Mouse (Mus musculus): ENCODE results near the gene Disc1.

Disc1 gene

GRCm38 (mm10) chr8:125184881-125185280, 130.9 kb downstream of the Disc1 start:
- no peak for DNase-seq

DNA sequence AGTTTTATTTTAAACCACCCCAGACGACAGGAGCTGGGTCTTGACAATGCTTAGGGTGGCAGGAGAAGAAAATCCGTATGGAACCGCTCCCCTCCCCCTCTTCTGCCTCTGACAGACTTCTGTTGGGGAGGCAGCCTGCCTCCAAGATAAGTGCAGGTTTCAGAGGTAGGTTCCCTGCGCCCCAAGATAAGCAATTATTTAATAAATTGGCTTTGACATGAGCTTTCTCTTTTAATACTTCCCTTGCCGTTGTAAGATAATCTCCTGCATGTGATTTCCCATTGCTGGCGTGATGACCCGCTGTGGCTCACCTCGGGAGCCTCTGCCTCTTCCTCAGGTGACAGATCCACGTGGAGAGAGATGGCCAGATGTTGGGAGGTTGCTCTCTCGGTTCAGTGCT, 133.0 kb downstream of the Disc1 start:
- DNase-seq, result no peak

DNA sequence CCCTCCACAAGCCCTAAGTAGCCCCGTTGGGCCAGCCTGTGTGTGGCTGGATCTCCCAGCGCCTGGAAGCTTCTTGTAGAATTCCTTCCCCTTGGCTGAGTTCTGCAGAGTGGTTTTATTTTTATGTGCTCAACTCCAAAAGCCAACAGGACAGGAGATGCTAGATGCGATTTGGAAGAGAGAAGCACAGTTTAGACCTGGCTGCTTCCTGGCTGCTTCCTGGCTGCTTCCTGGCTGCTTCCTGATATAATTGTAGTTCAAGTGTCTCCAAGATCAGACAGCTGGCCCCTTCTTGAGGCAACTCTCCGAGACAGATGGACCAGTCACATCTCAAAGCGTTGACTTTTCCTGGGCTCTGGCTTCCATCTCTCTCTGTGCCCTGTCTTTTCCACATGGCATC, 139.7 kb downstream of the Disc1 start:
- peak; percentile 31 for DNase-seq

- no peak for DNase-seq
These were observed 141.1 kb downstream of the Disc1 start for GRCm38 (mm10) chr8:125195121-125195520.

DNA sequence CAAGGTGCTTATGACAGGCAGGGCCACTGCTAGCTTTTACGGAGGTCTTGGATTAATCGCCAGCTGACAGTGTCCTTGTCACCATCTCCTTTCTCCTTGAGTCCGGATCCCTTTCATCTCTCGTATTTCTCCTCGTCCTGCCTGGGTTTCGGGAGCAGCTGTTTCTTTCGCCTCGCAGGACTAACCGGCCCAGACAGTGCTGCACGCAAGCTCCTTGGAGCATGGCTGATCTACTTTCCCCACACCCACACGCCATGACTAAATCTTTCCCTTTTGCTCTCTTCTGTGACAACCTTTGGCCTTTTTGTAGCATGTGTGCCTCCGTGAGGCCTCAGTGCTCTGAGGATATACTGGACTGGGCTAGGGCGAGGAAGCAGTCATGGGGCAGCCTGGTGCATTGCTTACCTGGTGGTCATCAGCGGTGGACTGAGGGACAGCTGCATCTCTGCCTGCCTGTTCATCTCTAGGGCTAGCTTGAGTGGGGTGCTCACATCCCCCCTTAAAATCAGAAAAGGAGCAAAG, 142.6 kb downstream of the Disc1 start:
- no peak for DNase-seq

GRCm38 (mm10) chr8:125197341-125198002, 143.5 kb downstream of the Disc1 start:
- DNase-seq, result peak; percentile 31

DNA sequence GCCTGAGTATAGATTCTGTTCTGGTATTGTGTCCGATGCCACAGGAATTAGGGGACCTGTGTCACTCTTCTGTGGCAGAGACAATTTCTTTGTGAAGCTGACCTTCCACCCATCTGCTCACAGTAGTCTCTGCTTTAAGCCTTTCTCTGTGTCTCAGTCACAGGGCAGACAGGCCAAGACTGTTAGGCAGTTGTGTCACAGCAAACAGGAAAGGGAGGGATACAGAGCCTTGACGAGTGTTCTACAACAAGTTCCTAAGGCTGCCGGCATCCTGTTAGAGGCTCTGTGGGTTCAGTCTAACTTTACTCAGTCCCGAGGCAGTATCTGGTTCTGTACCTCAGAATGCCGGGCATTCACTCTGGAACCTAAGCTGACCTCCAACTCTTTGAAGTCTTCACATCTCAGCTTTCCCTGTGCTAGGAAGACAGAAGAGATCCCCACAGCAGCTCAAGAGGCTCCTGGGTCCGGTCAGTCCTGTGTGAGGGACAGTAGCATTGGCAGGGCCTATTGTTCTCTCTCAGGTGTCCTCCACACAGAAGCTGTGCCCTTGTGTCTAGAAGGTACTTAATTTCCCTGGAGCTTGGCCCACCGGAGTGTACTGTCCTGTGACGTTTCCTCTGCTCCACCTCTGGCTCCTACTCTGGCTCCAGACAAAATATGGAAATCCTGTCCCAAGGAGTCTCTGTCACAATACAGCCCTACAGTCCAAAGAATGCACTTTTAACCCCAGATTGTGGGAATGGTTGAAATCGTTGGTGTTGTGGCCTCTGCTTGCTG, 144.6 kb downstream of the Disc1 start:
- DNase-seq, result peak; percentile 33

GRCm38 (mm10) chr8:125199197-125199939, 145.4 kb downstream of the Disc1 start:
- DNase-seq, result peak; percentile 29

DNA sequence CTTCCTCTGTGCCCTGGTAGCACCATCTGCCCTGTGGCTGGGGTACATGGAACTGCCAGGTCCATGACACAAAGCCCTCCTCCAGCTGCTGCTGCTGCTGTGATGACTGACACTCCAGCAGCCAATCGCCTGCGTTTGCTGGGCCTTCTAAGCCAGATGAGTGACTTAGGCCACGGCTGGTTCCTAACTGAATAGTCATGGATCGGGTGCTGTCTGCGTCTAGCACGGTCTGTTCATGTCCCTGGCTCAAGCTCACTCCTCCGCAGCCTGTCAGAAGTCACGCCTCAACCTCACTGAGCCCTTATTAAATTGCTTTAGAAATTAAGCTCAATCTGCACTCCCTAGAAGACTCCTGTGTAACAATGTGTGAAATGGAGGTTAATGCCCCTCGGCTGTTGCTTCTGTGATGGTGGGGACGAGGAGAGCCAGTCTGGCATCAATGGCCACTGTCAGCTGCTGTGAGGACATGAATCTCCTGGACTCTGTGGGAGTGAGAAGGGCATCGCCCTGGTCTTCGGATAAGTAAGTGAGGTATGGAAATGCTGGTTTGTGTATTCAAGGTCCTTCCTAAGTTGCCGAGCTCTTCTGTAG, 146.4 kb downstream of the Disc1 start:
- DNase-seq, result no peak

DNA sequence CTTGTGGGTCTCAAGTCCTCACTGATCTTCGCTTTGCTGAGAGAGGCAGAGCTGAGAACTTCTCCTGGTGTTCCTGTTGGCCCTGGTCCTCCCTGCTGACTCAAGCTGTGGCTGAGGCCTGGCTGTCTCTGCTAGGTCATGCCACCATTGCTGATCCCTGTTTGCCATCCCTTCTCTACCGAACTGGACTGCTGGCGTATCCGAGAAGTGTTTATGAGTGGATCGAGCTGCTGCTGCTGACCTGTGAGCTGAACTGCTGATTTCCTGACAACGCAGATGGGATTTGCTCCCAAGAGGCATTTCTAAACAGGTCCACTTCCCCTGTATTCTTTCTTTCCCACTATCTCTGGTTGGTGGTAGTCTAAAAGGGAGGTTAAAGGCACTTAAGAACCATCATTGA, 147.7 kb downstream of the Disc1 start:
- no peak for DNase-seq

GRCm38 (mm10) chr8:125203016-125203415, 149.0 kb downstream of the Disc1 start:
- DNase-seq, result peak; percentile 38

DNA sequence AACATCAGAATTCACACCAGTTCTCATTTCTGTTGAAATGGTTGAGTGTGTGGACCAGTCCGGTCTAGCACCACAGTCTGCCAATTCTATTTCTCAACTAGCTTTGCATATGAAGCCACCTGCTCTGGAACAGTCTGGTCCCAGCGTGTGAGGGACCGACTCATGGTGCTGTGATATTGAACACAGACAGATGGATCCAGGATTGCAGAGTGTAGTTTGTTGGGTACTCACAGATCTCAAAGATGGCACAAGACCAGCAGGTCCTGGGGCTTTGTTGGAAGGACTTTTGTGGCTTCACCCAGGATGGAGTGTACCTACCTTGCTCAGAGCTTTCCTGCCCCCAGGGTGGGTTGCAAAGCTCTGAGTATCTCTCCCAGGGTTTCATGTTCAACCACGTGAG, 151.6 kb downstream of the Disc1 start:
- no peak for DNase-seq

- DNase-seq, result no peak
These were observed 152.4 kb downstream of the Disc1 start for GRCm38 (mm10) chr8:125206391-125206790.

- no peak for DNase-seq
These were observed 153.0 kb downstream of the Disc1 start for GRCm38 (mm10) chr8:125206962-125207361.

GRCm38 (mm10) chr8:125212619-125213167, 158.7 kb downstream of the Disc1 start:
- no peak for DNase-seq

DNA sequence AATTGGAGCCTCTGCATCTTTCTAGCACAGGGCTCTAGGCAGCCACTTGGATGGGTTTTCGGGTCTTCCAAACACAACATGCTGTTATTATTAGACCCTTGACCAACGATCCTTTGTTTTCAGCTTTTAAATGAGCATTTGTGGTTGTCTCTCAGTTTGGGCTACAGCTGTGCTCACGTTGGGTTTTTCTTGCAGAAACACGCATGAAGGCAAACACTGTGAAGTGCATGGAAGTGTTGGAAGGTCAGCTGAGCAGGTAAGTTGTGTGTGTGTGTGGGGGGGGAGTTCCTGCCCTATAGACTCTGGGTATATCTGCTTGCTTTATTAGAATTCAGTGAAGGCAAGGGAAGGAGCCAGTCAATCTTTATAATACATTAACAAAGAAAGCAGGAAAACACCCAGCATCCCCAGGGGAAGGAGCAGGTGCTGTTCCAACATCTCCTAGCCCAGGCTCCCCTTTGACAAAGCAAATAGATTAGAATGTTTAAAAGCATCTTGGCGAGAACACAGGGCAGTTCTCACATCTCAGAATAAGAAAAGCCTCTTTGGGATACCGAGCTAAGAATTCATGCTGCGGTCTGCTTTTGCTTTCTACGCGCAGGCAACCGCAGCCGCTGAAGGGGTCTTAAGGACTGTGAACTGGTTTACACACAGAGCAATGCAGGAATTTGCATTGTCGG, 164.0 kb downstream of the Disc1 start:
- no peak for DNase-seq

DNA sequence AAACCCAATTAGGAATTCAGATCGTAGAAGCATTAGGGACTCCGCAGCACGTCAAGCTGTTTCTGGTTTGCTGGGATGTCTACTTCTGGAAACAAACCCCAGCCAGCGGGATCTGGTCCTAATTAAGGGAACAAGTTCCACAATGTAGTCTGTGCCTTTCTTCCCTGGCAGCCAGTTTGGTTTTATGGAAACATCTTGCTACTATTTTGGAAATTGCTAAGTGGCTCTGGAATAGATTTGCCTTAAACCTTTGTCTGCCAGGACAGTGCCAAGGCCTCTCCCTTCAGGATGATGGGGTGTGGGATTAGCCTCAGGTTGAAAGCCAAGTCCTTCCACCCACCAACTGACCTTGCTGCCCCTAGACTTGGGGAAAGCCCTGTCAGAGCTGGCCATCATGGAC, 164.7 kb downstream of the Disc1 start:
- DNase-seq, result no peak

DNA sequence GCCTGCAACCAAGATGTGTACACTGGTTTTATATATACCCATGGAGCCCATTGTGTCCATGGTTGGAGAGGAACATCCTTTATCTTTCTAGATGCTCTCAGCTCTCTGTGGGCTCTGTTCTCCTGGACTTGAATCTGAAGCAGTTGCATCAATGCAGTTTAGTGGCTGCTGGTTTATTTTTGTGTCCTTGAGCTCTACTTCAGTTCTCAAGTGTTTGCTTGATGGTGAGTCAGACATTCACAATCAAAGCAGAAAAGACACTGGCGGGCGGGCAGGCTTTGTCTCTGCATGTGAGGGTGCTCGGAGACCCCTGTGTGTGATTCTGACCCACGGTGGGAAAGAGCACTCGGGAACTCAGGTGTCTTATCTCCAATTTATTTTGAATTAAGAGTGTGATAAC, 166.6 kb downstream of the Disc1 start:
- DNase-seq, result no peak

DNA sequence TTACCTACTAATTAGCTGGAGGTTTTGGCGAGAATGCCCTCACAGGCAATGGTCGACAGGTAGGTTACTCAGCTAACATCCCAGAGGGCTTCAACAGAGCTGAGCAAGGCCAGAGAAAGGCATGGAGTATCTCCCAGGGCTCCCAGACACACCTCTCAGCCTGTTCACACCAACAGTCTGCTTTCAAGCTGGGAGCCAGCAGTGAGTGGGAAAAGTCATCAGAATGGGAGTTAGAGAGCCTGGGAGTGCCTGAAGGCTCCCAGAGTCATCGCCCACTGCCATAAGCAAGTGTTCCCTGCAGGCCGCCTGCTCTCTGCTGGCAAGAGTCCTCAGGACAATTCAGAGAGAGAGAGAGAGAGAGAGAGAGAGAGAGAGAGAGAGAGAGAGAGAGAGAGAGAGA, 167.1 kb downstream of the Disc1 start:
- DNase-seq, result no peak

GRCm38 (mm10) chr8:125223031-125223753, 169.2 kb downstream of the Disc1 start:
- DNase-seq, result peak; percentile 69

DNA sequence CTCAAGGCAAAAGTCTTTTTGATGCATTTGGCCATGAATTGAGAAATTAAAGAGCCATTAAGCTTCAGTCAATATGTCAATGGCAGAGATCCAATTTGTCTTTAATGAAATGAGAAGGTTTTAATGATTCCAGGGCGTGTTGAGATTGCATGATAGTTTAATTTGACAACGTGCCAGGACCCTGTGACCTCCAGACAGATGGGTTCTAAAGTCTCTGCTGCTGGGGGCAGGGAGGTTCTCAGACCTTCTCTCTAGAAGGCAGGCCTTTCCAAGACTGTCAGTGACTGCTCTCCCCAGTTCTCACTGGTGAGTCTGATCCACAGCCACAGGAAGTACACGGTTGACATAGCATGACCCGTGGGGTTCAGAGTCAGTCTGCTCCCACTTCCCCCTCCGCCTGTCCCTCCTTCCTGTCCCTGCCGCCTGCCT, 170.3 kb downstream of the Disc1 start:
- peak; percentile 56 for DNase-seq

GRCm38 (mm10) chr8:125225266-125225665, 171.3 kb downstream of the Disc1 start:
- DNase-seq, result peak; percentile 46
